Mouse (Mus musculus) kidney, adult 2 months (tissue): ENCODE measurements around the gene Sox4.

Experiments
- CTCF ChIP-seq: fragments of 200-500 bp; conservative IDR thresholded peaks from 2 replicates; pipeline ENCODE4 v1.5.1; 2011; ENCODE audit warnings: low read depth, mild to moderate bottlenecking, control low read depth, low read length, moderate library complexity, mixed read lengths; ENCODE audit not compliant: insufficient read depth, insufficient read length
- POLR2A ChIP-seq: fragments of 200-500 bp; IDR thresholded peaks from one replicate; pipeline ENCODE4 v1.6.1; 2011; ENCODE audit warnings: low read depth, low read length, control low read depth

- no peak for TF ChIP-seq CTCF
- TF ChIP-seq POLR2A = no peak
Observed at GRCm38 (mm10) chr13:28980681-28981080, 27.2 kb upstream of the Sox4 start.
